Mouse (Mus musculus) megakaryocyte progenitor cell, adult 5-6 weeks (primary cell): ENCODE data around the gene Kcnj1. TPM values are rescaled to one million over a fixed set of nuclear protein-coding genes. Genes with fewer than 3 reads are reported as not detected.

ENCODE experiments used
- ATAC-seq: replicated peaks from 2 replicates; pipeline ENCODE4 v1.8.0; 2016; ENCODE audit warnings: mild to moderate bottlenecking, moderate TSS enrichment, inconsistent platforms; ENCODE audit not compliant: poor library complexity
- total RNA-seq, 2 experiments: library from RNA; stranded (forward) in 1 of 2; stranded (reverse) in 1 of 2; fragments of 157-497, 149-512 nt in 1 of 2; fragments of 200-1000 nt in 1 of 2; gene quantifications; 2 replicates each; pipeline versions ENCODE4 v1.2.3 to v1.2.4; 2015 to 2017

Kcnj1 gene
- total RNA-seq, 2 experiments from 2014 or later = not detected

DNA sequence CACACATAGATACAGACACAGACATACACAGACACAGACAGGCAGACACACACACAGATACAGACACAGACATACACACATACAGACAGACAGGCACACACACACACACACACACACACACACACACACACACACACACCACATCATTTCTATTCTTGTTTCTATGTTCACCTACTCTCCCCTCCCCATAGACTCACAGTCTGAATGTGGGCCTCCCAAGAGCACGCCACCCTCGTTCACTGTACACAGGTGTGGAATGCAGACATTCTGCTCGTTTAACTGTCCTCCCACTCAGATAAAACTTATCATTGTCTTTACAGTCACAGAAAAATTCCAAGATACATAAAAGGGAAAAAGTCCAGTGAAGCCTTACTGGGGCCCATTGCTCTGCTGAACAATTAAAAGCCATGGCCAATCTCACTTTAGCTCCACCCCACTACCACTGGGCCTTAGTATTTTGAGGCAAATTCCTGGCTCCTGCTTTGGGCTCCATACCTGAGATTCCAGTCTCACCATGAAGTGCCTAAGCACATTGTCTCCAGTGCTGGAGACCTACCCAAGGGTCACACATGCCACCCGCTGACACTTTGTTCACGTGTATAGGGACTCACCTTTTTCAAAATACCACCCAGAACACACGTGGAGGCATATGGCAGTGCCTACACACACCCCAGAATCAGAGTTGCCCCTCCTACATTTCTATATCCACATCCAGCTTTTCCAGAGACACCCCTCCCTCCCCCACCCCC is 72.3 kb downstream of the Kcnj1 start:
- ATAC-seq = no peak

DNA sequence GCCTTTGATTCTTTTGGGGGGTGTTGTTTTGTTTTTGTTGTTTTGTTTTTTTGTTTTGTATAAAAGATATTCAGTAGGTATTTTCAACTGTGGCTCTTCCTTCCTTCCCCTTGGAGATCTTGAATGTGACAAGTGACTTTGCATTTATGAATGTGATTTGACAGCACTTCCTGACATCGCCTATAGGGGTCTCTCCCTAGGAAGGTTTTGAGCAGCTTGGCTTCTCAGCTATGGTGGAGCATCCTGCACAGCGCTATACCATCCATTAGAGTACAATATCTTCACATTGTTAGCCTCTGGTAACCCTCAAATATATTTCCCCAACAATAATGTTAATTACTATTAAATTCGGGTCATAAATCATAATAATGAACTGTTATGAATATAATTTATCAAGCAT is 73.5 kb downstream of the Kcnj1 start:
- ATAC-seq = peak; percentile 92

DNA sequence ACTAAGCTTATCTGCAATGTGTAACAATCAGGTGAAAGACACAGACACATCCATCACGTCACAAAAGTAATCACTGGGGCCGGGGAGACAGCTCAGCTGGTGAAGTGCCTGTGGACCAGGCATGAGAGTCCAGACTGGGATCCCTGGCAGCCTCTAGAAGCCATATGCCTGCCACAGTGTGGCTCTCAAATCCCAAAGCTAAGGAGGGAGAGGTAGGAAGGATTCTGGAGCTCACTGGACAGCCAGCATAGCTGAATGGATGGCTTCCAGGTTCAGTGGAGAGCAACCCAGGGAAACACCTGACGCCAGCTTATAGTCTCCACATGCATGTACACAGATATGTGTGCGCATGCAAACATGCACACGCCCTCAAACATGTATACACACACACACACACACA is 76.5 kb downstream of the Kcnj1 start:
- no peak for ATAC-seq

Other genes with a start within 250 kb of the Kcnj1 start
- gene Kcnj5, start 28.1 kb upstream of the Kcnj1 start, total RNA-seq (2015) = 0.25 and 0.32 TPM in 2 replicates
- gene Kcnj5, start 28.1 kb upstream of the Kcnj1 start, total RNA-seq (2017) = 0.24 TPM in 1 of 2 replicates, not detected in the other
- gene Fli1, start 170.4 kb downstream of the Kcnj1 start, total RNA-seq (2015) = 80.2 and 93.2 TPM in 2 replicates
- 104 and 107 TPM in 2 replicates for gene Fli1, start 170.4 kb downstream of the Kcnj1 start, total RNA-seq (2017)